Mouse (Mus musculus) telencephalon, adult 2 months (tissue): ENCODE measurements around the gene Gm20388.
A peak's percentile ranks its signal among the peaks of the same experiment; 100 is the strongest.

Experiments
- DNase-seq: peaks from one replicate; pipeline ENCODE4 v3.0.0-alpha.2; 2011; ENCODE audit warnings: low read depth, low spot score

Gene Gm20388

GRCm38 (mm10) chr8:122873171-122873570 lies 2962.5 kb downstream of the Gm20388 start:
- no peak for DNase-seq

- no peak for DNase-seq
Observed at GRCm38 (mm10) chr8:122875186-122875585, 2964.5 kb downstream of the Gm20388 start.

- no peak for DNase-seq
Observed at GRCm38 (mm10) chr8:122878231-122878630, 2967.6 kb downstream of the Gm20388 start.

- DNase-seq, result no peak
Observed at GRCm38 (mm10) chr8:122880302-122880701, 2969.7 kb downstream of the Gm20388 start.

GRCm38 (mm10) chr8:122883671-122884070 lies 2973.0 kb downstream of the Gm20388 start:
- no peak for DNase-seq

- DNase-seq, result no peak
Observed at GRCm38 (mm10) chr8:122891440-122891839, 2980.8 kb downstream of the Gm20388 start.

GRCm38 (mm10) chr8:122893451-122893850 lies 2982.8 kb downstream of the Gm20388 start:
- DNase-seq, result no peak

GRCm38 (mm10) chr8:122896317-122896716 lies 2985.7 kb downstream of the Gm20388 start:
- no peak for DNase-seq

GRCm38 (mm10) chr8:122897200-122897599 lies 2986.6 kb downstream of the Gm20388 start:
- no peak for DNase-seq

- no peak for DNase-seq
Observed at GRCm38 (mm10) chr8:122898018-122898417, 2987.4 kb downstream of the Gm20388 start.

- no peak for DNase-seq
Observed at GRCm38 (mm10) chr8:122898473-122898872, 2987.8 kb downstream of the Gm20388 start.

- no peak for DNase-seq
Observed at GRCm38 (mm10) chr8:122899085-122899484, 2988.4 kb downstream of the Gm20388 start.

GRCm38 (mm10) chr8:122901476-122901875 lies 2990.8 kb downstream of the Gm20388 start:
- DNase-seq, result no peak

- DNase-seq, result no peak
Observed at GRCm38 (mm10) chr8:122901892-122902515, 2991.4 kb downstream of the Gm20388 start.

GRCm38 (mm10) chr8:122902581-122902980 lies 2991.9 kb downstream of the Gm20388 start:
- no peak for DNase-seq

- DNase-seq, result no peak
Observed at GRCm38 (mm10) chr8:122903002-122903401, 2992.4 kb downstream of the Gm20388 start.

- DNase-seq, result no peak
Observed at GRCm38 (mm10) chr8:122904496-122904895, 2993.9 kb downstream of the Gm20388 start.

- no peak for DNase-seq
Observed at GRCm38 (mm10) chr8:122905346-122905745, 2994.7 kb downstream of the Gm20388 start.

GRCm38 (mm10) chr8:122906463-122907021 lies 2995.9 kb downstream of the Gm20388 start:
- DNase-seq, result peak; percentile 89

GRCm38 (mm10) chr8:122912150-122912549 lies 3001.5 kb downstream of the Gm20388 start:
- DNase-seq, result no peak

GRCm38 (mm10) chr8:122912871-122913270 lies 3002.2 kb downstream of the Gm20388 start:
- no peak for DNase-seq

GRCm38 (mm10) chr8:122916766-122917165 lies 3006.1 kb downstream of the Gm20388 start:
- DNase-seq, result no peak
